Mouse (Mus musculus): Measurements from ENCODE around the gene Baiap2. TPM values are rescaled to one million over a fixed set of nuclear protein-coding genes. Genes with fewer than 3 reads are reported as not detected.

The Baiap2 gene
- total RNA-seq, 2 experiments from 2014 or later: 226 to 231 TPM

DNA sequence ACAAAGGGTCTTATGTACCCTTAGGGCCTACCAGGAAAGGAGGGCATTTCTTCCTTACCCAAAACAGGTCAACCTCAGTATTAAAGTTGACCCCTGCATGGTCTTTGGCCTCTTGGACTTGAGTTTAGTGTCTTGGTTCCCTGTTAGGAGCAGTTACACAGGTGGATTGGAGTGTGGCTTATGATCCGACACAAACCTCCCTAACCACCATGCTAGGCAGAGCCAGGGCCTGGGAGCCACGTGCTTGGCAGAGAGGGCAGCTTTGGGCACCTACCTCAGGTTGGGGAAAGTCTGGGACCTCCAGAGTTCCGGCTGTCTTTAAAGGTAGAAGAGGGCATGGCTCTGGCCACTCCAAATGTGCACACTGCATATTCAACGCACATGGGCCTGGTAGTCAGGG lies 23.1 kb upstream of the Baiap2 start:
- no peak for DNase-seq (ENCODE audit: extremely low spot score in 1 of 2, low spot score in 1 of 2)

DNA sequence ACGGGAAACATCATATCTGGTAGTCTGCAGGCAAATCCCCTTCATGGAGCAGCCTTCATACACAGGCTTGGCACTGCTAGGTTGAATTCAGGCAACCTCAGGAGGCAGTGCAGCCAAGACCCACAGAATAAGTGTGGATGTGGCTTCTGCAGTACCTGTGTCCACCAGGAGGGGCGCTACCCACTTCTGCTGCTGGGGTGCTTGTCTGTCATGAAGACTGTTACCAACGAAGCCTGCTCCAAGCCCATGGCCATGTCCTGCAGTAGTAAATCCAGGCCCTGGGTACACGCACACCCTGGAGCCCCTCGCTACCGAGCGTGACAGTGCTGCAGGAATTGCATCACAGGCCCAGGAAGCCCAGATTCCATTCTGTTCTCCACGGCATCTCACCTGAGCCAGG lies 22.7 kb upstream of the Baiap2 start:
- peak; percentile 65 to 86 for DNase-seq (ENCODE audit: extremely low spot score in 1 of 2, low spot score in 1 of 2)

DNA sequence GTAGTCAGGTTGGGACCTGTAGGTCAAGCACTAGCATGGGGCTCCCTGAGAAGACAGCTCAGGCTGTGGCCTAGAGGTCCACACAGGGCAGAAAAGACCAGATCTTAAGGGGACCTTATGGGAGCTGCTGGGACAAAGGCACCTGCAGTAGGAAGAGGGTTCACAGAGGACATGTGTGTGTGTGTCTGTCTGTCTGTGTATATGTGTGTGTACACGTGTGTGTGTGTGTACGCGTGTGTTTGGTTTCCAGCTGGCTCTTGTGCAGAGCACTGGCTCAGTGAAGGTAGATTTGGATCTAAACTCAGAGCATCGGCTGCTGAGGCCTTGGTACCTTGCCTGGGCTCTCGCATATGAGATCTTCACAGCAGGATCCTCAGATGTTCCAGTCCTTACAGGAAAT lies 21.9 kb upstream of the Baiap2 start:
- no peak for DNase-seq (ENCODE audit: extremely low spot score in 1 of 2, low spot score in 1 of 2)

DNA sequence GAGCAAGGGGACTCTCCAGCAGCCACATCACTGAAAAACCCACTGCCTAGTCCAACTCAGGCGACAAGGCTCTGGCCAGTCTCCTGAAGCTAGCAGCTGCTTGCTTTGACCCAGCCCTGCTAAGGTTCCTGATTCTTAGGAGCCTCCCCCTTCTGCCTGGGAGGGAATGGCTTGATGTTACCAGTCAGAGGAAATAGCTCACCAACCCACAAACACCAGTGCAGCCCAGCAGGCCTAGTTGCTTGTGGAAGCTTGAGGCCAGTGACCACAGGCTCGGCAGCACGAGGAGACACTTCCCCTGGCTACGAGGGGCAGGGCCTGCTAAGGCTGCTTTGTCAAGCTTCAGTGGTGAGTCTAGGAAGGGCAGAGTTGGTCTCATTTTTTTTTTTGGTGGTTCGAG lies 17.4 kb upstream of the Baiap2 start:
- no peak for DNase-seq (ENCODE audit: extremely low spot score in 1 of 2, low spot score in 1 of 2)

DNA sequence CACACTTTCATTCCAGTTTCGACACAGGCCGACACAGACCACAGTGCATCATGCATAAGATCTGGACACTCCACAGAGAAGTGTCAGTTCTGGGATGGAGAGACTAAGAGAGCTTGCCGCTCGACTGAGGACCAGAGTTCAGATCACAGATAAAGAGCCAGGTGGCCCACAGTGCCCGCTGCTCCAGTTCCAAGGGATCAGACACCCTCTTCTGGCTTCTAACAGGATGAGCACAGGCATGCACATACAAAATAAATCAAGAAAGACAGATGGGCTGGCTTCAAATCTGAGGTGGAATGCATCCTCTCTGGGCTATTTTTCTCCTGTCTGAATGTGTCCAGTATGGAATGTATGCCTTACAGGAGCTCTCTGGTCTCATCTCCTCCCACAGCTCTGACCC lies 15.8 kb upstream of the Baiap2 start:
- DNase-seq (ENCODE audit: extremely low spot score in 1 of 2, low spot score in 1 of 2): no peak

DNA sequence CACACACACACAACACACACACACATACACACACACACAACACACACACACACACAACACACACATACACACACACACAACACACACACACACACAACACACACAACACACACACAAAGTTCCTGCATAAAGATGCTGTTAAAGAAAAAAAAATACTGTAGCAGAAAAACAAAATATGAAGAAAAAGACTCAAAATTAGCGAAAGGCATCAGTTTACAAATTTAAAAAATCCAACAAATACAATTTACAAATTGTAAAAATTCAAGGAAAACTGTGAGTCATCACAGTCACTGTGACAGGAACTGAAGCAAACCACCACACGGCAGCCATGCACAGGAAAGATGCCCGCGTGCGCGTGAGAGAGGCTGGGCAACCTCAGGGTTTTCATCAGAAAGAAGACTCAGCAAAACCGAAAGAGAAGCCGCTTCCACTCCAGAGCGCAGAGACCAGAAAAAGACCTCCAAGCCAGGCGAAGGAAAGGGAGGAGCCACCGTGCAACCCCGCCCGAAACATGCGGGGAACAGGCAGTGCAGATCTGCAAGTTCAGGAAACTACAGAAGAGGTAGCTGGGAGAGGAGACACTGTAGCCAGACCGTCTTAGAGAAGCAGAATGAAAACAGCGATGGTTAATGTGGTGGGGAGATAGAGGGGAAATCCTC lies 14.4 kb upstream of the Baiap2 start:
- DNase-seq (ENCODE audit: extremely low spot score in 1 of 2, low spot score in 1 of 2): peak in 1 of 2 experiments; percentile 38

DNA sequence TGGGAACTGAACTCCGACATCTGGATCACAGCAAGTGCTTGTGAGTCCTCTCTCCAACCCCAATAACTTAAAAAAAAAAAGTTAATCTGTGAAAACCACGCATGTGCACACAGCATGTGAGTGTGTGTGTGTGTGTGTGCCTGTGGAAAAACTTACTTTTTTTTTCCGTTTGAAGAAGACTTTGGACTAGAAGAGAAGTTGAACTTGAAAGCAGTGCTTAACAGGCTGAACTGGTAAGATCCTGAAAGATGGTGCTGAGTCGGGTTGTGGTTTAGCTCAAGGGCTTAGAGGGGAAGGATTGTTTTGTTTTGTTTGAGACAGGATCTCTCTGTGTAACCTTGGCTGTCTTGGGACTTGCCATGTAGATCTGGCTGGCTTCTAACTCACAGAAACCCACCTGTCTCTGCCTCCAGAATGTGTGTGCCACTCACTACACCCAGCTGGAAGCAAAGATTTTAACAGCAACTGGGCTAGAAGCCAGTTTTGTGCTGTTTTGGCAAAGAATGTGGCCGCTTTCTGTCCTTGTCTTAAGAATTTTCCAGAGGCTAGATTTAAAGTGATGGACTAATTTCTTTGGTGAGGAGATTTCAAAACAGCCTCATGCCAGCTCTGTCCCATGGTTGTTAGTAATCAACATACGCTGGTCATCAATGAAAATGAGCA lies 12.8 kb upstream of the Baiap2 start:
- no peak for DNase-seq (ENCODE audit: extremely low spot score in 1 of 2, low spot score in 1 of 2)

DNA sequence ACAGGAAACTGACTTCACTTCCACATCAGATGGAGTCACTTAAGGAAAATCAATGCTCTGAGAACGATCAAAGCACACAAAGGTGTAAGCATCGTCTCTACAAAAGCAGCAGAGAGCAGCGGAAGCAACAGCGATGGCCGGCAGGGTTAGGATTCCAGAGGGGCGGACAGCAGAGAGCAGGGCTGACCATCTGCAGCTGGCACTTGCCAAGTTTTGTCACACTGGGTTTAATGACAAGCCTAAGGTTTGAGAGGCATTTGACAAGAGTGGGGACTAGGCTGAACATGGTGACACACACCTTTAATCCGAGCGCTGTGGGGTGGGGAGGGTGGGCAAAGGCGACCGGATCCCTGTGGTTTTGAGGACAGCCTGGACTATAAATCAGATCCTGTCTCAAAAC lies 10.8 kb upstream of the Baiap2 start:
- no peak for DNase-seq (ENCODE audit: extremely low spot score in 1 of 2, low spot score in 1 of 2)

DNA sequence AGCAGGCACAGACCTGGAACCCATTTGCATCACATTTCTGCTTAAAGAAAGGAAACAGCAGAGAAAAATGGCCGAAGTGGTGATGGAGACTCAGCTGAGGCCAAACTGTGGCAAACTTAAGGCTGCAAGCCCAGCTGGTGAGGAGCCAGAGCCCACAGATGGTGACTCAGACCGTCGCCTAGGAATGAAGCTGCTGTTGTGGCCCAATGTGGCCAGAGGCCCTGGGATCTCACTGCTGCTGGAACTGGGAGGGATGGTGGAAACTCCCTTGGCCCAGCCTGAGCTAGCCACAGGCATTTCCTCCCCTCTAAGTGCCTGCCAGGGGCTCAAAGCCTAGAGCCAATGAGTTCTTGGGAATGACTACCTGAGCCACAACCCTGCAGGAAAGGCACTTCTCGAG lies 9.4 kb upstream of the Baiap2 start:
- no peak for DNase-seq (ENCODE audit: extremely low spot score in 1 of 2, low spot score in 1 of 2)

DNA sequence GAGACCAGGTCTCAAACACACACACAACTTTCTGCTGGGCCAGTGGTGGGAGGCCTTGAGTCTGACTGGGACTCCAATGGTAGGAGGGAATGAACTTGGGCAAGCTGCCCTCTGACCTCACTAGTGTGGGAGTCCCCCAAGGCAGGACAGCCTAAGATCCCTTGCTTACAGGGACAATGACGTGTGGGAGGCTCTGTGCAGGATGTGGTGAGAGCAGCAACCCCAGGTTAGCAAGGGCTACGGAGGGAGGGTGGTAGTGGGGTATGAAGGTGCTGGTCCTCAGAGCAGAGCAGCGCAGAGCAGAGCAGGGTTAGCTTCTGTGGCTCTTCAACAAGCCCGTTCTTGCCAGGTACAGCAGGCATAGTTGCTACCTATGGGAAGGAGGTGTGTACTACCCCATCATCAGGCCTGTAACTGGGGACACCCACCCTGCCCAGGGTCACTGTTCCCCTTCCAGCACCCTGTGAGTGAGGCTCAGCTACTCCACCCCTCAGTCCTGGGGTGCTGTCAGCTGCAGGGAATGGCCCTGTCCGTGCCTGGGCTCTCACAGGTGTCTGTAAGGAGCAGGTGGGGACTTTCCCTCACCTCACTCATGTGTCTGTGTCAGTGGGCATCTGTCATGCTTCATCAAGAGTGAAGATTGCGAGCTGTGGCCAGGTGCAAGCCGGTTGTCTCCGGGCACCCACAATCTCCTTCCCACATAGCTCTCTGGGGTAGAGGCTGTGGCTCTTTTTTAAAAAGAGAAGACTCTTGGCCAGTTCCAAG lies 8.6 kb upstream of the Baiap2 start:
- DNase-seq (ENCODE audit: extremely low spot score in 1 of 2, low spot score in 1 of 2): no peak

DNA sequence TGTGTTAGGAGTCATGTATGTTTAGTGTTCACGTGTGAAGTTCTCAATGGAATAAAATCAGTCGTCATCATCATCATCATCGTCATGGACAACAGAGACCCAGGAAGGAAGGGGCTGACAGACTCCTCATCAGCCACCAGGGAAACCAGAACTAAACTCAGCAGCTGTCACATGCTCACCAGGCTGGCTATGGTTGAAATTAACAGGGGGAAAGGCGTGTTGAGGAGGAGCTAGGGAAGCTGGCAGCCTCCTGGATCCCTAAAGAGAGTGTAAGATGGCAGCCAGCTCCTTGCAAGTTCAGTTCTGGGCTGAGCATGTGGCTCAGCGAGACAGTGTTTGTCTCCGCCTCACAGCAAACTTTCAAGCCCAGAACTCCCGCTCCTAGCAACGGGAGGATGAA lies 7.8 kb upstream of the Baiap2 start:
- no peak for DNase-seq (ENCODE audit: extremely low spot score in 1 of 2, low spot score in 1 of 2)

DNA sequence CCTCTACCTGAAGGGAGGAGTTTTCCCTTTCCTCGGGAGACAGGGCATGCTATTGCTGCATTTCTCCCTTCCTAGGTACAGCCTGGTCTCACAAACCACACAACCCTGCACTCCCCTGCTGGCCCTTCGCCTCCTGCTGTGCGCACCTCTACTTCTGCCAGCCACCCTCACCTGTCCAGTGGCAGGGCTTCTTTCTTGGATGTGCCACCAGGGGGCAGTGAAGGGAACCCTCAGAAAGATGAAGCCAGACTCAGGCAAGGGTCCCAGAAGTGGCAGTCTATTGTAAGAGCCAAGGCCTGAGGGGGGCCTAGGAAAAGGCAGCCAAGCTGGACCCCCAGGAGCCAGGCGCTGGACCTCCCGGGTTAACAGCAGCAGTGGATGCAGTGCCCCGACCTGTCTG lies 7.1 kb upstream of the Baiap2 start:
- DNase-seq (ENCODE audit: extremely low spot score in 1 of 2, low spot score in 1 of 2): peak; percentile 48 to 80

DNA sequence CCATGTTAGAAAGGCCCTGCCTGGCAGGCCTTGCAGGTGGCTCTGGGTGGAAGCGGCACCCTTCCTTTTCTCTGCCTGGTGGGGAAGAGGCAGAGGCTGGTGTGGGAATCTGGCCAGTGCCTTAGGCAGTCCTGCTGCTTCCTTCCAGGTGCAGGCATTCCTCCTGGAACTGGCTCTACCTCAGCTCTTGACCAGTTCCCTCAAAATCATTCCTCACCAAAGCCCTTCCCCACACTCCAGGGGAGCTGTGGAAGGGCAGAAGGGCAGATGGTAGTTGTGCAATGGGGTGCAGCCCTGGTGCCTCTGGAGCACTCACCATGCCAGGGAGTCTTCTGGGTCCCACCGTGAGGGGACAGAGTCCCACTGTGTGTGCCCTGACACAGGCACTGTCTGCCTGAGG lies 6.1 kb upstream of the Baiap2 start:
- no peak for DNase-seq (ENCODE audit: extremely low spot score in 1 of 2, low spot score in 1 of 2)

DNA sequence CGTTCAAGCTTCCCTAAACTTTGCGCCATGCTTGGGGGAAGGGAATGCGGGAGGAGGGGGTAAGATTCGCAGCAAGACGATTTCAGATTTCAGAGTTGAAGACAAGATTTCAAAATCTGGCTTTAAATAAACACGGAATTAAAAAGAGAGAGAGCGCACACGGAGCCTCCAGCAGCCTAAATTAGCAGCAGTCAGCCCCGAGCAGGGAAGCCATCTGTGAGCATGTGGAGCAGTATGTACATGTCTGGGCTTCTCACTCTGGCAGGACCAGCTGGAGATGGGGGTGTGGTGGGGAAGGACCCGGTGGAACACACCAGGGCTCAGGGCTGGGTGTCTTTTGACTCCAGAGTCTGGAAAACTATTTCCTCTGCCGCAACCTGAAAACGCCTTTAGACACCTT lies 5.3 kb upstream of the Baiap2 start:
- peak in 1 of 2 experiments; percentile 51 for DNase-seq (ENCODE audit: extremely low spot score in 1 of 2, low spot score in 1 of 2)

DNA sequence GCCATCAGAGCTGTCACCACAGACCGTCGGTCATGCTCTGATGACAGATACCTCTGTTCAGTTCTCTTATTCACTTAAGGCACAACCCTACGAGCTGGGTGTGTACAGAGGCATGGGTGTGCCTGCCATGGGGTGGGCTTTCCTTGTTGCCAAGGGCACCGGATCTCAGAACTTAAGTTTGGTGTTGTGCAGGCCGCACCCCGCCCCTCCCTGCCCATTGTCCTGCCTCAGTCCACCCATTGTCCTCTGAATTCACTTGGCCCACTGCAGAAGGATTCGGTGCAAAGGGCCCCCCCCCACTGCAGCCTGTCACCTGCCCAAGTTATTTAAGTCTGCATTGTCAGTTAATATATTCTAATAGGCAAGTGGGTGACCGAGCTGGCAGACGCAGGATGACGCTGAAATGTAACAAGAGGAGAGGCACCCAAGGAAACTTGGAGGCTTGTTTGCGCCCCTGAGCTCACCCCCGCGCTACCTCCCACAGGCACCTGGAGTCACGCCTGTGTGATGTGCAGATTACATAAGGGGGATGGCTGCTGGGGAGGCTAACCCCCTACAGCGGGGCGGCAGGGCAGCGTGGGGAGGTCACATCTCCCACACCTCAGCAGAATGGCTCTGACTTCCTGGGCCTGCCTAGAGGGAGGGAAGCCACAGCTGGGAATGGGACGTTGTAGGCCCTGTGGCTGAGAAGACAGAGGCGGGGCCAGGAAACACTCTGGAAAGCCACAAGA lies 4.6 kb upstream of the Baiap2 start:
- DNase-seq (ENCODE audit: extremely low spot score in 1 of 2, low spot score in 1 of 2): no peak

DNA sequence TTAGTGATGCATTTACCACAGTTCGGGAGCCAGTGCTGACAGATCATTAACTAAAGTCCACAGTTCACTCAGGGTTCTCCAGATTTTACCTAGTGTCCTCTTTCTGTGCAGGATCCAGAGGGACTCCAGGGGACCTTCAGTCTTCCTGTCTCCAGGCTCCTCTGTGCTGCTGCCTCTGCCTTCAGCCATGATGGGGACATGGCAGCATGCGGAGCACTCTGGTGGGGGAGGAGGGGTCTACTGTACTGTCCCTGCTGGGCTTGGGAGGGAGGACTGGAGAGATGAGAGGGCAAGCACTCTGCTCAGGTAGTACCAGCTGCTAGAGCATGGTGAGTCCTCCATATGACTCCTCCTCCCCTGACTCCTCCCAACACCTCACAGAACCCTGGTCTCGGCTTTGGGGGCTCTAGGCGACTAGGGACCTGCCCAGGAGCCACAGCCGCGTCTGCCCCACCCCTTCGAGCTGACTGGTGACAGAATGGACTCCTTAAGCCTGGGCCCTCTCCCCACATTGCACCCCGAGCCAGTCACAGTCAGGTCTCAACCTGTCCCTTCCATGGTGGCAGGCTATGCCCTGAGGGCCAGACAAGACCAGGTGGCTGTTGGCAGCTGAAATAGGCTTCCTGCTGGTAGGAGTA lies 3.4 kb upstream of the Baiap2 start:
- no peak for DNase-seq (ENCODE audit: extremely low spot score in 1 of 2, low spot score in 1 of 2)

DNA sequence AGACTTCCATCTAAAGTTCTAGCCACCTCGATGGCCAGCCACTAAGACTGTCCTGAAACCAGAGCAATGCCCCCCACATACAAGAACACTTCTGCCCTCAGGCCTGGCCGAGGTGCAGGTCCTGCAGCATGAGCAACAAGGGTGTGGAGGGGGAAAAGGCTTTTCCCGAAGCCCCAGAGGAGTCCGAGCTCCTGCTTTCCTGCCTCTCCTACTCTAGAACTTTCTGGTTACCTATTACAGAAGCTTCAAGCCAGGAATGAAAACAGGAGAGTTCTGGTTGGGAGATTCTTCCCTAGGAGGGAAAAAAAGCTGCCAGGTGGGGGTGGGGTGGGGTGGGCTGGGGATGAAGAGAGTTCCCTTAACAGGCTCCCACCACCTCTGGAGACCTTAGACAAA lies 2.9 kb upstream of the Baiap2 start:
- DNase-seq (ENCODE audit: extremely low spot score in 1 of 2, low spot score in 1 of 2): no peak

DNA sequence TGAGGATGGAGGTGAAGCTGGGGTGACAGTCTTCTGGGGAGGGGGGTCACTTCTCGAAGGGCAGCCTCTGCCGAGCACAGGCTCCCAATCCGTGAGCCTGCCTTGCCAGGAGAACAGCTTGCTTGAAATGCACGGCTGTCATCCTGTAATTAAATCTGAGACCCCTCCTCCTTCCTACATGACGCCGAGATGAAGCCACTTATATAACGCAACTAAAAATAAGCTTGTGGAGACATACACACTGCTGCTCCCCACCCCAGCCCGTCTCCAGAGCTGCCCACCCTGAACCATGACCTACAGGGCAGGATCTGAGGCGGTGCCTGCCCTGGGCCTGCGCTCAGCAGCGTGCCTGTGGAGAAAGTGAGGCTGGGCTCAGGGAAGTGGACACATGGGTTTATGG lies 2.4 kb upstream of the Baiap2 start:
- DNase-seq (ENCODE audit: extremely low spot score in 1 of 2, low spot score in 1 of 2): no peak

DNA sequence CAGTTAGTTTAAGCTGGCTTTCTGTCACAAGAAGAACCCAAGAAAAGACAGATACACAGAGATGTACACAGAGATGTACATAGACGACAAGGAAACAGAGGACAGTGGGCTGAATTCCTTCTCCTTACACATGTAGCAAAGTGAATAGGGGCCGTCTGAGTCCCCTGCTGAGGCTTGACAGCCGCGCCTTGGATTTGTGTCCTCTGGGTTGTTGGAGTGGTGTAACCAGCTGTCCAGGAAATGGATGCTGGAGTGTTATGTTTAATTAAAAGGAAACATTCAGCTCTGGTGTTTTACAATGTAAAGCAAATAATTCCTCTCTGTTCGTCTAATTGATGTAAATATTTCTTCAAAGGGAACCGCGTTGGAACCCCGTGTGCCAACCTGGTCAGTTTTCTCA lies 769 bp upstream of the Baiap2 start:
- DNase-seq (ENCODE audit: extremely low spot score in 1 of 2, low spot score in 1 of 2): no peak

DNA sequence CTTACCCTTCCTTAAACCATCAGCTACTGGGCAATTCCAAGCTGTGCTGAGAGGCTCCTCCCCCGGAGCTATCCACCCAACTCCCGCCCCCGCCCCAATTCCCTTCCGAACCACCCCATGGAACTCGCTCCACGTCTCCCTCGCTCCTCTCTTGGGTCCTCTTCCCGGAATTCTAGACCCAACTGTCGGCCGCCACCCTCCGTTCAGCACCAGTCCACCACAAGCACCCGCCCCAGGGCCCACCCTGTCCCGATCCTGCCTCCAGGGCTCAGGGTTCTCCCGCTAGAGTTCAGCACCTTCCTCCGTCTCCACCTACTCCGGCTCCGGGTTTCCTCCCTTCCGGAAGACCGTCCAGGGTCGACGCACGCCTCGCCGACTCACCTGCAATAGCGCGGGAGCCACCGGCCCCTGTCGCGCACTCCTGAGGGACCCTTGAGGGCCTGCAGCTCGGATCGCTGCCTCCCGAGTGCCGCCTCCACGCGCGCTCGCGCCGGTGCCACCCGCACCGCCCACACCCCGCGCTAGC lies 299 bp upstream of the Baiap2 start:
- DNase-seq (ENCODE audit: extremely low spot score in 1 of 2, low spot score in 1 of 2): peak in 1 of 2 experiments; percentile 33
